Mouse (Mus musculus) granulocyte monocyte progenitor cell, adult 5-6 weeks (primary cell): ENCODE results near the gene Hoxd9. TPM values are rescaled to one million over a fixed set of nuclear protein-coding genes. Genes with fewer than 3 reads are reported as not detected.

Source experiments
- ATAC-seq: replicated peaks from 2 replicates; pipeline ENCODE4 v1.8.0; 2016; ENCODE audit warnings: mild to moderate bottlenecking, moderate TSS enrichment, inconsistent platforms; ENCODE audit not compliant: poor library complexity, severe bottlenecking
- total RNA-seq, 2 experiments: library from RNA; stranded (forward) in 1 of 2; stranded (reverse) in 1 of 2; fragments of 200-712, 200-1000 nt in 1 of 2; fragments of >200 nt in 1 of 2; fragmentation: Nextera tagmentation in 1 of 2; gene quantifications; 2 replicates each; pipeline ENCODE4 v1.2.3; 2014 to 2017

Hoxd9 gene
- total RNA-seq, 2 experiments from 2014 or later = not detected

DNA sequence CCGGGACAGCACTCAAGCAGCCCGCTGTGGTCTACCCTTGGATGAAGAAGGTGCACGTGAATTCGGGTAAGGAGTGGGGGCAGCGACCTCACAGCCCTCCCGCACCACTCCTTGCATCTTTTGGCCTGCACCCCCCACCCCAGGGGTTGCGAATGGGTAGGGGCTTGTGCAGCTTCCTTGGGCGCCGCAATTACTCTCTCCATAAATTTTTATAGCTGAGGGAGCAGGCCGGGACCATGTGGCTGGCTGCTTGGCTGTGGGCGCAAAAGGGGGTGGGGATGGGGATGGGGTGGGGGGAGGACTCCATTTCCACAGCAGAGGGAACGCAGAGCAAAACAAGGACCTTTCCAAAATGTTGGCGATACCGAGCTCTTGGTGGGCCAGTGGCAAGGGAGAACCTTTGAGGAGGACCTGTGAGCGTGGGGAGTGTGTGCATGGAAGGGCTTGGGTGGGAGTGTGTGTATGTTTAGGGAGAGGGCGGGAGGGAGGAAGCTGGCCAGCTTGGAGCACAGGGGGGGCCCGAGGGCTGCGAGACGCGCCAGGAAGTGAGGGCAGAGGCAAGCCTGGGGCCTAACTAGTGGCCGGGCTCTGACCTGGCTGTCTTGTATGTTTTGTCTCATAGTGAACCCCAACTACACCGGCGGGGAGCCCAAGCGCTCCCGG lies 30.2 kb downstream of the Hoxd9 start:
- no peak for ATAC-seq

DNA sequence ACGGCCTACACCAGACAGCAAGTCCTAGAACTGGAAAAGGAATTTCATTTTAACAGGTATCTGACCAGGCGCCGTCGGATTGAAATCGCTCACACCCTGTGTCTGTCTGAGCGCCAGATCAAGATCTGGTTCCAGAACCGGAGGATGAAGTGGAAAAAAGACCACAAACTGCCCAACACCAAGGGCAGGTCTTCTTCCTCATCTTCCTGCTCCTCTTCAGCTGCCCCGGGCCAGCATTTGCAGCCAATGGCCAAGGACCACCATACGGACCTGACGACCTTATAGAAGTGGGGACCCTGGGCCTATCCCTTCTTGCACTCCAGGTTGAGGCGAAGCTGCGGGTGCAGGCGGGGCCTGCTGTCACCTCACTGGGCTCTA lies 30.8 kb downstream of the Hoxd9 start:
- no peak for ATAC-seq

DNA sequence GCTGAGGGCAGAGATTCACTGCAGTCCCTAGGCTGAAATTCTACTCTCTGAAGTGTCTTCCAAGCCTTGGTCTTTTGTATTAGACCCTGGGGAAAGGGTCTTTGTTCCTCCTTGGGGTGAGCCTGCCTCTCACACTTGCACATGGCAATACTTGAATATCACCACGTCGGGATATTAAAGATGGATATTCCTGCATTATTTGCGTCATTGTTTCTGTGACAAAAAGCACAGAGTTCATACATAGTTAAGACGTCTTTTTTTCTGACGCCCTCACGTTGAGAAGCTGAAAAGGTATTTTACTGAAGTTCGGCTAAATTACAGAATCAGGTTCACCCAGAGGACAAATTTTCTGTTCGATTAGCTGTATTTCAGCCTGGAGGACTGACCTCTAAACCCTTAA lies 32.8 kb downstream of the Hoxd9 start:
- no peak for ATAC-seq

GRCm38 (mm10) chr2:74731055-74731454 lies 33.5 kb downstream of the Hoxd9 start:
- ATAC-seq = no peak

DNA sequence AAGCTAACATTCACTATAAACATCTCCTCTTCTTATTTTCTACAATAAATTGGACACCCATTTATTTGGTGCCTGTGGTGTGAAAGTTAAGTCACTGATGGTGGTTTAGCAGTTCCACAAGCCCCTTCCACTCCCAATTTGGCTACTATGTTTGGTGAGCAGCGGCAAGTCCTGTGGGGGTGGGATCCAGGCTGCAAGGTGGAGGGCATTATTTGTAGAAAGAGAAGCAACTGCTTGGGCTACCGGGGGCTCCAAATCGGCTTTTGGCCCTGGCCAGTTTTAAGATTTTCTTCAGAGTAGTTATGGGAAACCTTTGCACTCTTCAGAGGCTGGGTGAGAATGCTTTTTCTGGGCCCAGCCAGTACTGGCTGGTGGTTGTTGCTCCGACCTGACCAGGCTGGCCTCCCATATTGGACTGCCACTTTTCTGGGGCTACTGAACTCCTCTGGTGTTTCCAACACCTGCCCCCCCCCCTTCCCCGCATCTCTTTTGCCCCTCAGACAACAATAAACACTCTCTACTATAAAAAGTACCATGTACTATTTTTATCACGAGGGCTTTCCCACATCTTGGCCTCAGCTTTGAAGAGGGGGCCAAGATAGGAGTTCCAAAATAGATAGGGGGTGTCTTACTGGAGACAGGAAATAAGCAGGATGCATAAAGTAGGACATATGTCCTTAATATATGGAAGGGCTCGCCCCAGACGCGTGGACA lies 34.4 kb downstream of the Hoxd9 start:
- ATAC-seq = no peak

DNA sequence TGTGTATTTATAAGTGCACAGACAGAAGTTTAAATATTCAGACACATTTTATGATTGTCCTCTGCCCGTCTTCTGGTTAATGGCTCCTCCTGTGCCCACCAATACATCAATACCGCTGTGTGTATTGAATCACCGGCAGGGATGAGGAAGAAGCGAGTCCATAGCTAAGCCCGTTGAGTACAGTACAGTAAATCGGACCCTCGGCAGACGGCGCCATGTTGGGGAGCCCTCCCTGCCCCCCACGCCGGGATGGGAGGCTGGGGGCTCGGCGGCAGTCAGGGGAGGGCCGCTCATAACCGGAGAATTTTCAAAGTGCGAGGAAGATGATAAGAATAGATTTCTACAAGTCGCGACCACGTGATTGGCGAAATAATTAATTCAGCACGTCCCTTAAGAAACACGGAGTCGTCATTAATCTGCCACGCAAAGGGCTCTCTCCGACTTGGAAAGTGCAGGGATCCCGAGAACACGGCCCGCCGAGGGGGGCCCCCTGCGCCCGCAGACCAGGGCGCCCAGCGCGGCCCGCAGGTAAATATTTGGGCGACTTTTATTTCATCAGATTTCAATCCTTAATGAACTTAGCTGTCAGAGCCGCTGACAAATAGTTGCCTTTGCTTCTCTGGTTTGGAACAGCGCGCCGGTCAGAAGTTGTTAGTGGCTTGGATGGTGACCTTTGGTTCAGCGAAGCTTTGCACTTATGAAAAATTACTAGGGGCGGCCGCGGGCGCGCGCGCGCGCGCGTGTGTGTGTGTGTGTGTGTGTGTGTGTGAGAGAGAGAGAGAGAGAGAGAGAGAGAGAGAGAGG lies 35.2 kb downstream of the Hoxd9 start:
- no peak for ATAC-seq

- ATAC-seq = no peak
These were observed 35.8 kb downstream of the Hoxd9 start for GRCm38 (mm10) chr2:74733317-74733661.

DNA sequence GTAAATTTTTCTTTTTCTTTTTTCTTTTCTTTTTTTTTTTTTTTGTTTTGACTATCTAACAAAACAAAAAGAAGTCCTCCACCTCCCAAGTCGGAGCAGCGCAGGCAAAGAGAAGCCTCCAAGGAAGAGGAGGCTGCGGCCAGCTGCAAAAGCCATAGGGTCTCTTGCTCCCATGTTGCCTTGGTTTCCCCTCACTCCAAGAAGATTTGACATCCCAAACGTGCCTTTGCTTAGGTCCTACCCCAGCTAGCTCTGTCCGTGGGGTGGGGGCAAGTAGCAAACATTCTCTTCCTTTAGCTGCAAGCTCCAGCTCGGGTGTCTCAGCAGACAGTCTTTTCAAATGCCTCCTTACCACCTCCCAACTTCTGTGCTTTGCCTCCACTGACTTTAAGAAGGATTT lies 36.2 kb downstream of the Hoxd9 start:
- ATAC-seq = no peak

- ATAC-seq = no peak
These were observed 36.9 kb downstream of the Hoxd9 start for GRCm38 (mm10) chr2:74734451-74734850.

- no peak for ATAC-seq
These were observed 37.7 kb downstream of the Hoxd9 start for GRCm38 (mm10) chr2:74734996-74735811.

GRCm38 (mm10) chr2:74735851-74736687 lies 38.5 kb downstream of the Hoxd9 start:
- no peak for ATAC-seq

DNA sequence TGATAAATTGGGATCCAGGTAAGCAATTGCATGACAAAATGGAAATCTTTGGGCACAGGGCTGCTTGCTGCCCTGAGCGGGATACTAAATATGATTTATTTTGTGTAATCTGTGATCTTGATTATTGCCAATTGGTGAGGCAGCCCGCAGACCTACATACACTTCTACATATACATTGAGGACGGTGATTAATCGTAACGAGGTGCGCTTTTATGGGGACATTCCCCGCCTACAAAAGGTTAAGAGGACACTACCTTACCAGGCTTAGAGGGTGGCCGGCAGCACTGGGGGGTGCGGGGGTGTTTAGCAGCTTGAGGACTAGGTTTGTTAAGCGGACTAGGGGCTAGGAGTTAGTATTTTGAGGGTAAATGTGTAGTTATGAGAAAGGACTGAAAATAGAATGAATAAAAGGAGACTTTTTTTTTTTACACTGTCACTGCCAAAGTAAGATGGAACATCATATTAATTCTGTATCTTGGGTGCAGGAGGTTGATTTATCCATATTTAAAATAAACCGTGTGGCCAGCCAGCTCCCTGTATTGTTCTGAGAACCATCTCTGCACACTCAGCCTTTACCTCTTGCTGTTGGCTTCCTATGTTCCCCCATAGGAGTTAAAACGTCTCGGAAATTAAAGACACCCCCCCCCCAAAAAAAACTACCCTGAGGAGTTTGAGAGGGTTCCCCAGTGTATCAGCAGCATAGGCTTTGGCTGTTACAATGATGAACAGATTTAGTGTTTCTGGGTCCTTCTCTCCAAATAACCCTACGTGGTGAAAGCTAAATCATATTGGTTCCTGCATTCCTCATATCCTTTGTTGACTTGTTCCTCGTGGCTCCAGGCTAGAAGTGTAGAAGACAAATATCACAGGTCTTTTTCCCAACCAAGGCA lies 39.4 kb downstream of the Hoxd9 start:
- no peak for ATAC-seq

GRCm38 (mm10) chr2:74737578-74738070 lies 40.1 kb downstream of the Hoxd9 start:
- no peak for ATAC-seq

DNA sequence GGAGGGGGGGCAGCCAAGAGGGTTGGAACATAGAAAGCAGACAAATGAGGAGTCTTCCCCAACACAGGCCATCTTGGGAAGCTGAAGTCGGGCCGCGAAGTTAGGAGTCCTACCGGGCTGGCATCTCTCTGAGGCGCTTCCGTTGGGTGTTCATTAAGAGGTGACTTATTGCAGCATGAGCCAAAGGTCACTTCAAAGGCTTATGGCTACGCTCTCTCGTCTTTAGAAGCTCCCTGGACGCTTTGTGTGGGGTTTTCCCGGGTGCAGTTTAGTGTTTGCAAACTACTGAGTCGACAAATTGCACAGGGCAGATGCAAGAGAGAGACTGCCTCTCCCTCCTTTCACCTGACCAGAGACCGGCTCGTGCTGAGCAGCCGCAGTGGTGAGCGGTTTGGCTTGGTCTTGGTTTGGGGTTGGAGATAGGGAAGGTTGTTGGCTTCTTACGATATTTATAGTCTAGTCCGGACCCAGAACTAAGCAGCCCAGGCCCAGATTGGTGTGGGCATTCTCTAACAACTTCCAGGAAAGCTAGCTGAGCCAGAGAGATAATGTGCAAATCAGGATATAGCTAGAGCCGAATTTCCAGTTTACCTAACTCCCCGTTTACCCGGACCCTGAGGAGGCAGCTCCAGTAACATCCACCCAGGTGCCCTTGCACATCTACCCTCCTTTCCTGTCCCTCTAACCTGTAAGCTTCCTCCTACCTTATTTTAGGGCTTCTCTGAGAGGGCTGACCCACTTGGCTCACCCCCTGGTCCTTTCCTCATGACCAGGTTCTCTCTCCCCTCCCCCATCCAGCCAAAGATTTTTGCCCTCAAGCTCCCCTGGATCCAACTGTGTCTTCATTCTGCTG lies 41.3 kb downstream of the Hoxd9 start:
- ATAC-seq = no peak

GRCm38 (mm10) chr2:74739476-74739800 lies 41.9 kb downstream of the Hoxd9 start:
- ATAC-seq = no peak

DNA sequence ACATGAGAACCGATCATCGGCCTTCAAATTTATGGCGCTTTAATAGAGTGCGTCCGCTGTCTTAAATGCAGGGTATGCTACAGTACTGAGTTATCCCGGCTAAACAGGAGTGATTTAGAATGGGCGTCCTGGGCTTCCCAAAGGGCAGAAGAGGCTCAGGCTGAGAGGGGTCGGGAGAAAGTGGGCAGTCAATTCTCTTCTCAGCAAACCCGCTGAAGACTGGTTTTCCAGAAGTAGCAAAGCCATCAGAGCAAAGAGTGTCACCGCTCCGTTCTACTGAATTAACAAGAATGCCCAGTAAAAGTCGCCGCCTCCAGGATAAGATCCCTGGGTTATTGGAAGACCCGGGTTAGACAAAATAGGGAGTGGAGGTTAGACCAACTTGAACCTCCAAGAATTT lies 42.3 kb downstream of the Hoxd9 start:
- no peak for ATAC-seq

DNA sequence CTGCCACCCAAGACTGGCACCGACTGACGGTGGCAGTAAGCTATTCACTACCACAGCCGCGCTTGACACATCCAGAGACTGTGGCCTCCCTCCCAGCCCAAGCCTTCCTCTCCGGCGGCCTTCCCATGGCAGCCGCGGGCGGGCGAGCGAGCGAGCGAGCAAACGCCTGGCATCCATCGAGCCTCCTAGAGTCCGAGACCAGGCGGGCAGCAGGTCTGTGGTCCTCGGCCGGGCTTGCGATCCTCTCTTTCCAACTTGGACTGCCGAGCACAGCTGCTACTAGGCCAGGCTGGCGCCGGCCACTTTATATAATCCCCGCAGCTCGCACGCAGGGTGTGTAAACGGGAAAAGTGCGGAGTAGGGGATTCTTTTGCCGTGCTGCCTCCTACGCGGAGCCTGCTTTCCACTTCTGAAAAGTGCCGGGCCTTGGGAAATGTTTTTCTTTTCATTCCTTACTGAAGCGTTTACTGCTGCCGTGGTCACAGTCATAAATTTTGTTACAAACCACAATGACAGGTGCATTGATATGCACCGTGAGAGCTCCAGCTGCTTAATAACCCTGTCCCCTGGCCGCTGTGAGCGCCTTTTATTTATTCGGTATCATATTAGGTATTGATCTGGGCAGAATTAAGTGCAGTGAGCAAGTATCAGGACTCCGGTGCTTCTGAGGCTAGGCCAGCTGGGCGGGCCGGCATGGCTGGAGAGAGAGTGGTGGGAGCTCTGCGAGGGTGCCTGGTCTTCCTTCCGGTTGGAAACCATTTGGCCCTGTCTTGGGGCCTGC lies 43.0 kb downstream of the Hoxd9 start:
- peak; percentile 17; the same call in 1 of the 2 replicates for ATAC-seq
